Comparison of ENCODE assay signal across 20 mouse cellular contexts in genomic region chr13:112747808-112748430, GRCm38 (mm10). TPM values are rescaled to one million over a fixed set of nuclear protein-coding genes. Genes with fewer than 3 reads are reported as not detected.
DNase-seq lines count a peak whose midpoint lies in the region; ATAC-seq and TF ChIP-seq lines count a peak whose summit lies in the region.
"Had no signal": no experiment of that assay in that cellular context is flagged by ENCODE, and none has a peak within 500 bp of the region (broad histone marks: within the 10 kb centered on the region; RNA-seq: fewer than 3 reads in every experiment).

No protein-coding gene starts in this region.

- no peaks in the 10 kb centered on the region for H3K27me3 ChIP-seq in lung, embryonic 14.5 days (ENCODE audit: insufficient read depth, low read length)
- no peaks in the 10 kb centered on the region for H3K27me3 ChIP-seq in liver, postnatal 0 days (ENCODE audit: insufficient read depth, low read length)
- H3K27me3 ChIP-seq in hindbrain, embryonic 16.5 days (replicated peaks; ENCODE audit: control insufficient read depth, insufficient read depth, low read length): no peaks in the 10 kb centered on the region
- H3K27me3 ChIP-seq: heart, embryonic 13.5 days had no signal

- H3K4me3 ChIP-seq in lung, embryonic 14.5 days (ENCODE audit: low read depth, low read length): no peak overlapping the region
- no peak overlapping the region for H3K4me3 ChIP-seq in liver, postnatal 0 days (ENCODE audit: low read depth, low read length)
- H3K4me3 ChIP-seq in hindbrain, embryonic 16.5 days (ENCODE audit: low read length): no peak overlapping the region
- H3K4me3 ChIP-seq: embryonic facial prominence, embryonic 10.5 days; heart, embryonic 13.5 days; hindbrain, embryonic 10.5 days had no signal

- no peak for TF ChIP-seq CTCF in lung, embryonic 14.5 days (IDR thresholded peaks at IDR 0.05; ENCODE audit: low read depth)
- TF ChIP-seq CTCF in liver, postnatal 0 days (IDR thresholded peaks at IDR 0.05; ENCODE audit: low read depth): no peak

- 72% methylated on average over 6 of the region's 6 CpGs for WGBS in lung, embryonic 14.5 days
- 46% methylated on average over 6 of the region's 6 CpGs for WGBS in liver, postnatal 0 days (ENCODE audit: insufficient replicate concordance)
- WGBS in hindbrain, embryonic 16.5 days: 80% methylated on average over 6 of the region's 6 CpGs

- H3K36me3 ChIP-seq in lung, embryonic 14.5 days (ENCODE audit: insufficient read depth): no peaks in the 10 kb centered on the region
- no peaks in the 10 kb centered on the region for H3K36me3 ChIP-seq in liver, postnatal 0 days (replicated peaks; ENCODE audit: insufficient read depth, low read length)
- no peaks in the 10 kb centered on the region for H3K36me3 ChIP-seq in hindbrain, embryonic 16.5 days (ENCODE audit: control insufficient read depth, insufficient read depth, low read length)
- H3K36me3 ChIP-seq: embryonic facial prominence, embryonic 10.5 days; heart, embryonic 13.5 days; hindbrain, embryonic 10.5 days had no signal

- ATAC-seq in lung, embryonic 14.5 days (ENCODE audit: insufficient read depth): no peak
- peak; percentile 71 for ATAC-seq in erythroid progenitor cell, adult 5-6 weeks (replicated peaks; ENCODE audit: low FRiP score, poor library complexity, severe bottlenecking)
- ATAC-seq in liver, postnatal 0 days: peak; percentile 72
- no peak for ATAC-seq in hindbrain, embryonic 16.5 days
- ATAC-seq: intestine, postnatal 0 days had no signal

- no peak overlapping the region for H3K9ac ChIP-seq in lung, embryonic 14.5 days
- H3K9ac ChIP-seq in liver, postnatal 0 days (replicated peaks): peak overlapping the region; percentile 36; the same call in 1 of the 2 replicates
- no peak overlapping the region for H3K9ac ChIP-seq in hindbrain, embryonic 16.5 days (ENCODE audit: low read depth, low read length)
- H3K9ac ChIP-seq: heart, embryonic 13.5 days had no signal

- no peak for DNase-seq in lung, embryonic 14.5 days
- DNase-seq in lung, postnatal 14 days: no peak
- peak; percentile 53 for DNase-seq in liver, postnatal 0 days
- DNase-seq in layer of hippocampus, postnatal 14 days (ENCODE audit: low spot score in 2 of 2): no peak
- no peak for DNase-seq in T-cell, adult 2 months (ENCODE audit: low spot score)
- DNase-seq: adrenal gland, postnatal 25 days; B cell, adult 2 months; cerebellum, postnatal 25 days; gastrocnemius, postnatal 36 days; kidney, postnatal 10 days; lung, postnatal 4 days; midbrain, embryonic 14.5 days; right cerebral cortex, postnatal 25 days; thymus, postnatal 25 days had no signal

- H3K27ac ChIP-seq in lung, embryonic 14.5 days (ENCODE audit: low read depth): peak overlapping the region; percentile 33; the same call in 1 of the 2 replicates
- H3K27ac ChIP-seq in liver, postnatal 0 days (ENCODE audit: low read depth): peak overlapping the region; percentile 93
- no peak overlapping the region for H3K27ac ChIP-seq in hindbrain, embryonic 16.5 days (ENCODE audit: low read depth, low read length)
- H3K27ac ChIP-seq: embryonic facial prominence, embryonic 10.5 days; heart, embryonic 13.5 days; hindbrain, embryonic 10.5 days had no signal

- peaks cover 31% of the 10 kb centered on the region for H3K4me1 ChIP-seq in lung, embryonic 14.5 days (ENCODE audit: insufficient read depth)
- peaks cover 69% of the 10 kb centered on the region for H3K4me1 ChIP-seq in liver, postnatal 0 days (ENCODE audit: insufficient read depth)
- H3K4me1 ChIP-seq in hindbrain, embryonic 16.5 days (ENCODE audit: control insufficient read depth, insufficient read depth, low read depth, low read length): peaks cover 6% of the 10 kb centered on the region; the same call in 1 of the 2 replicates

- H3K4me2 ChIP-seq in lung, embryonic 14.5 days: no peak overlapping the region
- H3K4me2 ChIP-seq in liver, postnatal 0 days (ENCODE audit: low read depth, low read length): peak overlapping the region; percentile 42
- H3K4me2 ChIP-seq in hindbrain, embryonic 16.5 days (ENCODE audit: low read length): no peak overlapping the region
- H3K4me2 ChIP-seq: heart, embryonic 13.5 days had no signal

- peak; percentile 94 for TF ChIP-seq EP300 in liver, postnatal 0 days (IDR thresholded peaks at IDR 0.05; ENCODE audit: low read depth)

- H3K9me3 ChIP-seq in lung, embryonic 14.5 days (ENCODE audit: low read depth, low read length): no peaks in the 10 kb centered on the region
- no peaks in the 10 kb centered on the region for H3K9me3 ChIP-seq in liver, postnatal 0 days (ENCODE audit: low read length)
- no peaks in the 10 kb centered on the region for H3K9me3 ChIP-seq in hindbrain, embryonic 16.5 days (ENCODE audit: control insufficient read depth, low read length)
- H3K9me3 ChIP-seq: embryonic facial prominence, embryonic 10.5 days; heart, embryonic 13.5 days; hindbrain, embryonic 10.5 days had no signal

RNA-seq across cellular contexts. Expression of gene Plpp1, which starts 52.7 kb away (rescaled TPM):
- polyA plus RNA-seq in lung, embryonic 14.5 days (2014; fragmentation: Nextera tagmentation; extraction: Ambion mirVana): 52.7 and 58.5 TPM in 2 replicates
- 82.2 and 93.7 TPM in 2 replicates for total RNA-seq in erythroid progenitor cell, adult 5-6 weeks (2015; ENCODE audit: low replicate concordance)
- 50.8 and 56.6 TPM in 2 replicates for total RNA-seq in erythroid progenitor cell, adult 5-6 weeks (2017; ENCODE audit: low replicate concordance)
- 44.6 and 55.4 TPM in 2 replicates for polyA plus RNA-seq in liver, postnatal 0 days (2015; fragmentation: Nextera tagmentation; extraction: Ambion mirVana)
- polyA plus RNA-seq in hindbrain, embryonic 16.5 days (2015; fragmentation: Nextera tagmentation; extraction: Ambion mirVana): 78.8 and 85.8 TPM in 2 replicates
- 10 to 100 TPM; 27.2 to 33.5 TPM for total RNA-seq in layer of hippocampus, postnatal 14 days (2021)

Comparison
In these comparisons a context has a peak if more than half of its experiments do, and no peak if none do; other contexts are left out.
1. ATAC-seq: peak in erythroid progenitor cell, adult 5-6 weeks (single experiment) and liver, postnatal 0 days (single experiment); none in lung, embryonic 14.5 days (single experiment) and hindbrain, embryonic 16.5 days (single experiment).